Mouse (Mus musculus): ENCODE measurements at regions not wholly inside any gene's neighbourhood (a gene's known extent, or its start where the extent isn't known, plus 50 kb on each side); places are given as distances from the start of the nearest gene placed in this dataset.

DNA sequence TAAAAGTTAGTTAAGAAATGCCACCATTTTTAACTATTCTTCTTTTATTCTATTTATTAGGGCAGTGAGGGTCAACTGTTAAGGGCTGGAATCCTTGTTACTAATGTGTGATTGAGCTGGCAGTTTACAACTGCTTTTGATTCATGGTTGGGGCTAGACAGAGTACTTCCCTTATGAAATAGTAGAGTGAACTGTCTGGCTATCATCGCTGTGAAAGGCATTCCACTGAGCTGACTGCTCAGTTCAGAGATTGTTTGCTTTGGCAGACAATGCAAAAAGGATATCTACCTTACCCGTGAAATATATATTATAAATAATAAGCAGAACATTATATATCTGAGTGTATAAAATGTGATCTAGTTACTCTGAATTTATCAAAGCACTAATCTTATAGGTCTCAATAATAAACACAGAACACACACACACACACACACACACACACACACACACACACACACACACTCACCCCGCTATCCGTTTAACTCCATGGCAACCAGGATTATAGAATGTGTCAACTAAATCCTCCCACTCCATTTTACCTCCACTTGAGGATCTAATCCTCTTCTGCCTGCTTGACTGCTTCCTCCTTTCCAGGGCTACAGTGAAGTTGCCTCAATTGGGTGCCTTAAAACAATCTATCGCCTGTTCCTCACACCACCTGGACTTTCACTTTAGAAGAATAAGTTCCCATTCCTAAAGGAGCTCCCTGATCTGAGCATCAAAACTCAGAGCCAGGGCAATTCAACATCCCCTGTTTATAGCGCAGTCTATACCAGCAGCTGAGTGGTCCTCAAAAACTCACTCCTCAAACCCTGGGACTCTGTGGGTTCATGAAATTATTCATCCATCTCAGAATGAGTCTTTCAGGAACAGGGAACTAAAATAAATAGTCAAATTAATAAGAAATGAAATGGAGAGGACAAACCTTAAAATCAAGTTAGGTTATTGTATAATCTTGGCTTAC lies 126.6 kb downstream of the Gm9733 start:
- peak; percentile 24 for DNase-seq

DNA sequence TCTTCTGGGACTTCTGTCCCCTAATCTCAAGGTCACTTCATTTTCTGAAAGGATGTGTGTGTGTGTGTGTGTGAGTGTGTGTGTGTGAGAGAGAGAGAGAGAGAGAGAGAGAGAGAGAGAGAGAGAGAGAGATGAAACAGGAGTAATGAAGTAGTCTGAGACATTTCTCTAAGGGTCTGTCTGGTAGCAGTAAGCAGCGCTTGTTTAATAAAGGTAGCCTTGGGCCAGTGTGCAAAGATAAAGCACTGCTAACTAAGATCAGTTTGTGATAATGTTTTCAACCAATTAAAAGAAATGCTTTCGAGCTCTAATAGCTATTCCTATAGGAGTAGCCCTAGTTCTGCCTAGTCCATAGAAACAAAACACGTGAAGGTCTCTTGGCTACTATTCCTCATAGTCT lies 119.7 kb downstream of the Gm9733 start:
- no peak for DNase-seq

- DNase-seq, result no peak
These were observed 114.5 kb downstream of the Gm9733 start for GRCm38 (mm10) chr3:15217591-15217990.

GRCm38 (mm10) chr3:15219275-15219674 lies 112.8 kb downstream of the Gm9733 start:
- no peak for DNase-seq

- no peak for DNase-seq
These were observed 108.8 kb downstream of the Gm9733 start for GRCm38 (mm10) chr3:15223266-15223665.

DNA sequence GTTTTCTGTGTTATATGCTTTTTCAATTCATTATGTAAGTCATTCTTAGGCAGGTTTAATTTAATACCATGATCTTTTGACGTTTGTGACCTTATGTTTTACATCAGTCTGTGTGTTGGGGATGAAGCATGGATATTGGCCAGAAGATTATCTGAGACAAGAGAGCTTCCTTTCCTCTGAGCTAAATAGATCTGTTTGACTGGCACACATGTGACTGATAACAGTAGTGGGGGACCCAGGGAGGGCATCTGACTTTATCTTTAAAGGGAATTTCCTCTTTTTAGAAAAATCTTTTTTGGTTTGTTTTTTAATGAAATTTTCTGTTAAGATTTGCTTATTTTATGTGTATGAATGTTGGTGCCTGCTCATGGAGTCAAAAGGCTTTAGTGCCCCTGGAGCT lies 107.7 kb downstream of the Gm9733 start:
- no peak for DNase-seq

DNA sequence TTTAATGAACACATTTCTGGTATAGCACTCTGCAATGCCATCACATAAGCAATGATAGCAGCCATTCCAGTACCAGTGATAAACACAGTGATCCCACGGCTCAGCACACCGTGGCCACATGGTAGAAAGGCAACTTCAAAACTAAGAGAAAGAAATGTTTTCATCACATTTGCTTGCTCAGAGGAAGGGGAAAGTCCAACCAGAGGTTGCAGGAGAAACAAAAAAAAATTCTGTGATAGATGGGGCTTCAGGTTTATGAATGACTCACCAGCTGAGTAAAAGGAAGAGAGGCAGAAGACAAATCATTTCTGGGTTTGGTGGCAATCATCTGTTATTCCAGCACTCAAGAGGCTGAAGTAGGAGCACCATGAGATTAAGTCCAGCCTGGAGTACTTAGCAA lies 103.5 kb downstream of the Gm9733 start:
- no peak for DNase-seq

- no peak for DNase-seq
These were observed 101.9 kb downstream of the Gm9733 start for GRCm38 (mm10) chr3:15230204-15230603.

- DNase-seq, result peak; percentile 5
These were observed 100.7 kb downstream of the Gm9733 start for GRCm38 (mm10) chr3:15231433-15231832.

DNA sequence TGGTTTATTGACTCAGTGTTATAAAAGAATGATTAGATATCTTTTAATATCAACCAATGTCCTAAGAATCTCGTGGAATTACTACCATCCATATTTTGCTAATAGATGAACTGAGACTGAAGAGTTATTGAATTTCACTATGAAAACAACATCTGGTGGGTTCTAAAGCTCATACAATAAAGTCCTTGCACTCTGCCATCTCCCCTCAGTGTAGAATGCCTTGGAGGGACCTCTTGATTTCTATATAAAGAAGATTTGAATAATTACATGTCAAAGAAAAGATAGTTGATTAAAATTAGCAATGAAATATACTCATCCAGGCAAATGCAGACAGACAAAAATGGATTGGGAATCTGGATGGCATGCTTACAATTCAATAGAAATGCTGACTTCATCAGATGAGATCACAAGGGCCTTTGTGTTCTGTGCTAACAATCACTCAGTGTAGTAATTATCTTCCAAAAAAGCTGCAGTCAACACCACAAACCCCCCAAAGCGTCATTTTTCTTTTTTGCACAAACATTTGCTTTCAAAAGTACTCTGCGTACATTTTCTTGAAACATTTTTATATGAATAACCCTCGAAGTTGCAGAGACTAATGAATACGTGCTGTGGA lies 94.2 kb downstream of the Gm9733 start:
- no peak for DNase-seq

DNA sequence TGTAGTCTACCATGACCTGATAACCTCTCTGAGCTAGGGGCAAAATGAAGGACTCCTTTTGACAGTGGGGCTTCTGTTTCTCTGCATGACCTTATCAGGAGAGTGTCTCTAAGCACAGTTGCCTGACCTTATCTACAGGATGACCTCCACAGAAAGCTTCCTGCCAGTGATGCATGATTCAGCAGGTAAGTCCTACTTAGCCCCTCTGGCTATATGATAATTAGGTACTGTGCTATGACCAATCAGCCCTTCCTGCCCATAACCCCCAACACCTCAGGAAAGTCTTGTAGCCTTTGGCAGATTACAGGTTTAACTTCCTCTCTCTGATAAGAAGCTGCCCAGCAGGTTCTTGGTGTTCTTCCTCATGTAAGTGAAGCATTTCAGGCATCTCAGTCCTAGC lies 89.7 kb downstream of the Gm9733 start:
- DNase-seq, result no peak

- no peak for DNase-seq
These were observed 88.5 kb downstream of the Gm9733 start for GRCm38 (mm10) chr3:15243584-15243983.

GRCm38 (mm10) chr3:15244999-15245398 lies 87.1 kb downstream of the Gm9733 start:
- peak; percentile 65 for DNase-seq
